Mouse (Mus musculus) stomach, embryonic 14.5 days (tissue): ENCODE data around the gene Armc7. TPM values are rescaled to one million over a fixed set of nuclear protein-coding genes. Genes with fewer than 3 reads are reported as not detected.

ENCODE experiments used
- ATAC-seq: fragments of 200-750 bp; cut with Nextera tagmentation; 2 replicates; pipeline ENCODE4 v1.8.0; 2017; ENCODE audit warnings: low read depth, moderate TSS enrichment; ENCODE audit not compliant: insufficient number of reproducible peaks, insufficient read depth, low FRiP score
- H3K27ac ChIP-seq: fragments of 300-500 bp; sonication (generic); 2 replicates; pipeline ENCODE4 v1.5.1; 2014; ENCODE audit warnings: mild to moderate bottlenecking, low read length, moderate library complexity, mixed read lengths
- H3K27me3 ChIP-seq: fragments of 300-500 bp; sonication (generic); 2 replicates; pipeline ENCODE4 v1.6.1; 2014; ENCODE audit warnings: low read length, control low read depth, mixed read lengths; ENCODE audit not compliant: control insufficient read depth, insufficient read depth
- H3K36me3 ChIP-seq: fragments of 300-500 bp; sonication (generic); 2 replicates; pipeline ENCODE4 v1.6.1; 2014; ENCODE audit warnings: mild to moderate bottlenecking, control low read depth, low read length, moderate library complexity, mixed read lengths; ENCODE audit not compliant: control insufficient read depth, insufficient read depth
- H3K4me1 ChIP-seq: fragments of 300-500 bp; sonication (generic); 2 replicates; pipeline ENCODE4 v1.6.1; 2014; ENCODE audit warnings: low read length, control low read depth, mixed read lengths; ENCODE audit not compliant: control insufficient read depth, insufficient read depth
- H3K4me2 ChIP-seq: fragments of 300-500 bp; sonication (generic); replicated peaks from 2 replicates; pipeline ENCODE4 v1.6.1; 2014; ENCODE audit warnings: low read depth, low read length, control low read depth
- H3K4me3 ChIP-seq: fragments of 300-500 bp; sonication (generic); 2 replicates; pipeline ENCODE4 v1.5.1; 2014; ENCODE audit warnings: low read depth, low read length, control low read depth
- H3K9ac ChIP-seq: fragments of 300-500 bp; sonication (generic); replicated peaks from 2 replicates; pipeline ENCODE4 v1.6.1; 2014; ENCODE audit warnings: low read depth, mild to moderate bottlenecking, control low read depth, low read length, moderate library complexity, mixed read lengths
- H3K9me3 ChIP-seq: fragments of 300-500 bp; sonication (generic); 2 replicates; pipeline ENCODE4 v1.6.1; 2016; ENCODE audit warnings: low read depth, low read length, control low read depth; ENCODE audit not compliant: control insufficient read depth
- WGBS: fragments of 180-500 bp; shearing (Covaris S2); extraction: QIAGEN DNeasy Blood & Tissue Kit; methylation state at CpG from one replicate; pipeline ENCODE4 v1.1.7; 2014; 5-methylcytosine and 5-hydroxymethylcytosine counted together
- polyA plus RNA-seq: library from polyadenylated mRNA; unstranded; fragments of >200 nt; fragmentation: Nextera tagmentation; extraction: Ambion mirVana; gene quantifications from 2 replicates; pipeline ENCODE4 v1.2.1, GENCODE M21; 2014

Gene Armc7
- polyA plus RNA-seq, 1 experiment from 2014 or later: 8.0 TPM

DNA sequence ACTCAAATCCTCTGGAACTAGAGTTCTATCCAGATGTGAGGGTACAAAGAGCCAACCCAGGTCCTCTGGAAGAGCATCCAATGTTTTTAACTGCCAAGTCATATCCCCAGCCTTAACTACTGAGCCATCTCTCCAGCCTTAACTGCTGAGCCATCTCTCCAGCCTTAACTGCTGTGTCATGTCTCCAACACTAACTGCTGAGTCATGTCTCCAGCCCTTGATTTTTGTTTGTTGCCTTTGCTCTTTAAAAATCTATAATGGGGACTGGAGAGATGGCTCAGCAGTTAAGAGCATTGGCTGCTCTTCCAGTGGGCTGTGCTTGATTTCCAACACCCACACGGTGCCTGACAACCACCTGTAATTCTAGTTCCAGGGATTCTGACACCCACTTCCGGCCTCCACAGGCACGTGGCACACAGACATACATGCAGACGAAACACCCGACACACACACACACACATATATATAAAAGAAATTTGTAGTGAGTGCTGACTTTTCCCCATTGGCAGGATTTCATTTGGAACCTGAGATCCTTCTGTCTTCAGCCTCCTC, 37.8 kb upstream of the Armc7 start:
- 77% methylated on average over 5 of the region's 5 CpGs for WGBS
- Histone ChIP-seq H3K27me3 (no peaks in the 10 kb centered on the region), H3K4me1 (peaks cover 10% of the 10 kb centered on the region), H3K36me3 (no peaks in the 10 kb centered on the region), H3K9ac (no peak overlapping the region), H3K4me2 (no peak overlapping the region), H3K9me3 (no peaks in the 10 kb centered on the region), H3K4me3 (no peak overlapping the region), H3K27ac (no peak overlapping the region)
- no peak for ATAC-seq

DNA sequence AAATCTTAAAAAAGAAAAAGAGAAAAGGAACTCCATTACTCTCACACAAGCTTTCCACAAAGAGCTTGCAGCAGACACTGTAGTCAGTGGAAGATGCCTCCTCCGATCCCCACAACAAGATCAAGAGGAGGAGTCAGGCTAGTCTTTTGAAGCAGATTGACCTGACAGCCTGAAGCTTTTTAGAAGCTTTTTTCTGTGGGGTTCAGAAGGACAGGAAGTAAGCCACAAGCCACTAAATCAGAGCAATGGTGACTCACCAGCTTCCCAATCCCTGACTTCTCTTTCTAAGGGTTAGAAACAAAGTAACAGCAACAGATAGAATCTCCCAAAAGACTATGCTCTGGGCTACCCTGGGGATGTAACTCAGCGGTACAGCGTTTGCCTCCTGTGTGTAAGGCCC, 36.1 kb upstream of the Armc7 start:
- H3K9me3 ChIP-seq: no peaks in the 10 kb centered on the region
- no peaks in the 10 kb centered on the region for H3K27me3 ChIP-seq
- H3K4me2 ChIP-seq: no peak overlapping the region
- no peak for ATAC-seq
- no peak overlapping the region for H3K9ac ChIP-seq
- H3K4me3 ChIP-seq: no peak overlapping the region
- H3K4me1 ChIP-seq: peaks cover 10% of the 10 kb centered on the region
- H3K27ac ChIP-seq: no peak overlapping the region
- WGBS: 90% methylated on average over 3 of the region's 3 CpGs
- no peaks in the 10 kb centered on the region for H3K36me3 ChIP-seq

DNA sequence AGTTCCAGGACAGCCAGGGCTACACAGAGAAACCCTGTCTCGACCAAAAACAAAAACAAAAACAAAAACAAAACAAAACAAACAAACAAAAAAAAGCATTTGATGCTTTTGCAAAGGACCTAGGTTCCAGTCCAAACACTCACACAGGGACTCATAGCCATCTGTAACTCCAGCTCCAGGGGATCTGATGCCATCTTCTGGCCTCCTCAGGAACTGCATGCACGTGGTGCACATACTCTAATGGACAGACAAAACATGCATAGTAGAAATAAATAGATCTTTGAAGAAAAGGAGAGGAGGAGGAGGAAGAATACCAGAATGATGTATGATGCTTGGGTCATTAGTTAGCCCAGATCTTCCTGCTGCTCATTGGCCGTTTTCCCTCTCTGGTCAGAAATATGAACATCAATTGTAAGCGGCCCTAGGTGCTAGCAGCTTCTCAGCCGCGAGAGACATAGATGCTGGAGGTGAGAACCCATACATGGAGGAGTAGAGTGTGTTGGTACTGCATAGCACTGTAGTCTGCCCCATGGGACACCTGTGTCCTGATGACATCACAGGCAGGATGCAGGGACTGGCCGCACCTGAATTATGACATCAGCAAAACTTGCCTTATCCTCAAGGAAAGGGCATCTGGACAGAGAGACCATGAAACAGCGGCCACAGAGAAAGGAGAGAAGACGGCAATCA, 35.4 kb upstream of the Armc7 start, which contains the start of gene Trim80:
Gene Trim80, plus strand, starts transcription at position 640 of the 690 bp plus-strand sequence.
- WGBS: 92% methylated on average over 9 of the region's 9 CpGs
- Histone ChIP-seq H3K27me3 (no peaks in the 10 kb centered on the region), H3K4me1 (peaks cover 10% of the 10 kb centered on the region), H3K9ac (no peak within 1 kb of the TSS), H3K36me3 (no peaks in the 10 kb centered on the region), H3K4me3 (no peak within 1 kb of the TSS), H3K9me3 (no peaks in the 10 kb centered on the region), H3K4me2 (no peak within 1 kb of the TSS), H3K27ac (no peak within 1 kb of the TSS)
- no peak for ATAC-seq

DNA sequence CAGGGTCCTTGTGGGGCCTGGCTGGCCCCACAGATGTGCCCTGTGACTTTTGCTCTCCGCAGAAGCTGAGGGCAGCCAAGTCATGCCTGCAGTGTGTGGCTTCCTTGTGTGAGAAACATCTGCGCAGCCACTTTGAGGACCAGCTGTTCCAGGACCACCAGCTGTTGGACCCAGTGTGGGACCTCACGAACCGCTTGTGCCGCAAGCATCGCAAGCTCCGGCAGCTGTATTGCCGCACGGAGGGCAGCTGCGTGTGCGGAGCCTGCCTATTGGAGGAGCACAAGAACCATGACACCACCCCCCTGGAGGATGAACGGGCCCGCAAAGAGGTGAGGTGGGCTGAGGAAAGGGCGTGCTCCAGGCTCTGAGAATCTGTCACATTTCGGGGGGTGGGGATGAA, 34.0 kb upstream of the Armc7 start:
- H3K4me2 ChIP-seq: no peak overlapping the region
- no peaks in the 10 kb centered on the region for H3K27me3 ChIP-seq
- no peaks in the 10 kb centered on the region for H3K9me3 ChIP-seq
- H3K9ac ChIP-seq: no peak overlapping the region
- H3K4me1 ChIP-seq: 0 out of 2 replicates have a peak, but pooled peaks cover under 1% of the 10 kb centered on the region
- no peak for ATAC-seq
- no peak overlapping the region for H3K27ac ChIP-seq
- no peak overlapping the region for H3K4me3 ChIP-seq
- no peaks in the 10 kb centered on the region for H3K36me3 ChIP-seq
- 44% methylated on average over 15 of the region's 15 CpGs for WGBS

DNA sequence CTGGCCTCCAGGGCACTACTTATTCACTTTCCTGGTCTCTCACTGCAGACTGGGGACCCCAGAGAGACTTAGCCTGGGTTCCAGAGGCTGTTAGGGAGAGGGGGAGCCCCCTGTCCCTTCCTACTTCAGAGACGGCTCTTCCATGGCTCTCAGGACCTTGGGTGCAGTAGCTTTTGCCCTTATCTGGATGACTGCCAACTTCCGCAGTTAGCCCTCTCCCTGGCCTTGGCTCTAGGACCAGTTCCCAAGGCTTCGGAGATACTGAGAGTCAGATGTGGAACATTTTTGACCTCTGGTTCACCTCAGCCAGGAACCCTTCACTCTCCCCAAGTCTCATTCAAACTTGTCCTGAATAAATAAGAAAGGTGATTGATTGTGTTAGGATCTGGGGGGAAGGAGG, 28.6 kb upstream of the Armc7 start:
- Histone ChIP-seq H3K4me3 (no peak overlapping the region), H3K27me3 (no peaks in the 10 kb centered on the region), H3K9me3 (no peaks in the 10 kb centered on the region), H3K4me2 (no peak overlapping the region), H3K4me1 (peaks cover 8% of the 10 kb centered on the region; the same call in 1 of the 2 replicates), H3K36me3 (no peaks in the 10 kb centered on the region), H3K27ac (no peak overlapping the region; the same call in 1 of the 2 replicates), H3K9ac (no peak overlapping the region)
- WGBS: 37% methylated on average over 3 of the region's 3 CpGs
- ATAC-seq: no peak

DNA sequence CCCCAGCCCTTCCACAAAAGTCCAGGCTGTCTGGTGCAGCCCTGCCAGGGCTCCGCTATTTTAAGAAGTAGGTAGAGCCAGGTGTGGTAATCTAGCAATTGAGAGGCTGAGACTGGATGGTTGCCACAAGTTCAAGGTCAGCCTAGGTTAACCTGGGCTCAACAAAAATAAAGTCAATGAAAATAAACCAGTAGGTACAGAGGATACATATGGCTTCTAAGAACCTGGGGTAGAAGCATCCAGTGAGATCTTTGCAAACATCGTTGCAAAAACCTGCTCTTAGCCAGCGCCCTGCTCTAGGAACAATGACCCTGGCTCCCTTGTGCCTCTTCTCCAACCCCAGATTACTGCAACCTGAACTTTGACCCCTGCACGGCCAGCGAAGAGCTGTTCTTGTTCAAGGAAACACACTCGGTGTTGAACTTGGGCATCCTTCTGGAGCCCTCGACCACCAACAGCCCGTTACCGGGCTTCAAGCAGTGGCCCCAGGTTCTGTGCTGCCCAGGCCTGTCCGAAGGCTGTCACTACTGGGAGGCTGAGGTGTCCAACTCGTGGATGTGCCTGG, 28.1 kb upstream of the Armc7 start:
- Histone ChIP-seq H3K4me2 (no peak overlapping the region), H3K36me3 (no peaks in the 10 kb centered on the region), H3K4me1 (peaks cover 8% of the 10 kb centered on the region; the same call in 1 of the 2 replicates), H3K27ac (no peak overlapping the region), H3K9ac (no peak overlapping the region), H3K27me3 (no peaks in the 10 kb centered on the region), H3K4me3 (no peak overlapping the region), H3K9me3 (no peaks in the 10 kb centered on the region)
- no peak for ATAC-seq
- WGBS: 79% methylated on average over 11 of the region's 11 CpGs

DNA sequence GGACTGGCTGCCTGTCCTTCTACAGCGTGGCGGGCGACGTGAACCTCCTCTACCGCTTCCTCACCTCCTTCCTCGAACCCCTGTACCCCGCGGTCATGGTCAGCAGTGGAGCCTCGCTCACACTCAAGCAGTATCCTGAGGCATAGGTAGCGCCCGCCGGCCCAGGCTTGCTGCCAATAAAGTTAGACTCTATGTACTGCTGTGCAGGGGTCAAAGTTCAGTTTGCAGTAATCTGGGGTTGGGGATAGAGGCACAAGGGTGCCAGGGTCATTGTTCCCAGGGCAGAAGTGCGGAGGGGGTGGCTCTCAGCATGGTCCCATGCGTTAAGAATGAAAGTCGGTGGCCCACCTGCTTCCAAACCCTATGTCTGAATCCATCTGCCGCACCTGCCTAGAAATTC, 27.4 kb upstream of the Armc7 start:
- no peak for ATAC-seq
- Histone ChIP-seq H3K27ac (no peak overlapping the region), H3K4me2 (no peak overlapping the region), H3K4me1 (peaks cover 8% of the 10 kb centered on the region; the same call in 1 of the 2 replicates), H3K36me3 (no peaks in the 10 kb centered on the region), H3K27me3 (no peaks in the 10 kb centered on the region), H3K9ac (no peak overlapping the region), H3K9me3 (no peaks in the 10 kb centered on the region), H3K4me3 (no peak overlapping the region)
- 85% methylated on average over 16 of the region's 16 CpGs for WGBS

DNA sequence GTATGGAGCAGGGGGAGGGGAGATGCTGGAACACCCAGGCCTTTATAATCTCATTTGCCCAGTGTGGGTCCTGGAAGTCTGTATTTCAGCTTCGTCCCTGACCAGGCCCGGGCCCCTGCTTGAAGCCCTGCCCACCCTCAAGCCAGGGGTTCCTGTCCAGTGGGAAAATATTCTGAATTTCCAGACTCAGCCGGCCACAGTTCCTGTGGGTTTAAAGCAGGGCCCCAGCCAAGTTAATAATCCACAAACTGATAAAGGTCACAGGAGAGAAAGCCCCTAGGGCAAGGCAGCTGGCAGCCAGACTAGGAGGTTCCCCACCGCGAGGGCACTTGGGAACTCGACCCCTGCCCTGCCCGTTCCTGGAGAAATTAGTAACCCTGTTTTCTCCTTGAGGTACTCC, 26.5 kb upstream of the Armc7 start:
- Histone ChIP-seq H3K4me3 (no peak overlapping the region), H3K4me2 (no peak overlapping the region), H3K27ac (no peak overlapping the region), H3K9ac (no peak overlapping the region), H3K27me3 (no peaks in the 10 kb centered on the region), H3K36me3 (no peaks in the 10 kb centered on the region), H3K4me1 (peaks cover 8% of the 10 kb centered on the region; the same call in 1 of the 2 replicates), H3K9me3 (no peaks in the 10 kb centered on the region)
- ATAC-seq: no peak
- WGBS: 59% methylated on average over 7 of the region's 7 CpGs
